Mouse (Mus musculus) heart, adult 11 months (tissue): ENCODE results near the gene Pecr.

ENCODE experiments used
- DNase-seq: peaks from one replicate; pipeline ENCODE4 v3.0.0; 2022

The Pecr gene

DNA sequence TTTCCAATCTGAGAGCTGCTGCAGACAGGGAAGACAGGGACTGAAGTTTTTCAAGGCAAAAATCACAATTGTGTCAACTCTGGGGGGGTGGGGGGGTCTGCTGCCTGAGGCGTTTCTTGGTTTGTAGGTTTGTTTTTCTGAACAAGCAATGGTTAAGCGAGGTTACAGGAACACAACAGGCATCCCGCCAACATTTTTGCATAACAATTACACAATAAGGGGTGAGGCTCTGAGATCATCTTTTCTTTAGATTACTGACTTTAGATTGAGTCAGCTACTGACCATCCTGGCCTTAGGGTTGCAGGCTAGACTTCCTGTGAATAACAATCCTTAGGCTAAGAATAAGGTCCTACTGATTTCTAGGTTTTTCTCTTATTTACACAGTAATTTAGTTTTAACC is 55.1 kb downstream of the Pecr start:
- no peak for DNase-seq

DNA sequence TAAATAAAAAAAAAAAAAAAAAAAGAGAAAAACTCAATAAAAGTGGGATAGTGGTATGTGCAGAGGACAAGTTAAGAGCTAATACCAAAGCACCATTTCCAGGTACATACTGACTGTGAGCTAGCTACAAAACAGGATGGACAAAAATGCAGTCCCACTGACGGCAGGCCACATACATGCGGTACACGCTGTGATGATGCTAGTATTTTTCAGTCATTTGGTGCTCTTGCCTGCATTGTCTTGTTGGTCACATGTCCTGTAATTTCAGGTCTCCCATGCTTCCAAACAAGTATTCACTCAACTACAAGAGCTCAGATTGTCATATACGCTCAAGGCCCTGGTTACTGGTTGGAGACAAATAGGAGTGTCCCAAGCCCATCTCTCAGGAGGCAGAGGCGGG is 56.6 kb downstream of the Pecr start:
- no peak for DNase-seq

DNA sequence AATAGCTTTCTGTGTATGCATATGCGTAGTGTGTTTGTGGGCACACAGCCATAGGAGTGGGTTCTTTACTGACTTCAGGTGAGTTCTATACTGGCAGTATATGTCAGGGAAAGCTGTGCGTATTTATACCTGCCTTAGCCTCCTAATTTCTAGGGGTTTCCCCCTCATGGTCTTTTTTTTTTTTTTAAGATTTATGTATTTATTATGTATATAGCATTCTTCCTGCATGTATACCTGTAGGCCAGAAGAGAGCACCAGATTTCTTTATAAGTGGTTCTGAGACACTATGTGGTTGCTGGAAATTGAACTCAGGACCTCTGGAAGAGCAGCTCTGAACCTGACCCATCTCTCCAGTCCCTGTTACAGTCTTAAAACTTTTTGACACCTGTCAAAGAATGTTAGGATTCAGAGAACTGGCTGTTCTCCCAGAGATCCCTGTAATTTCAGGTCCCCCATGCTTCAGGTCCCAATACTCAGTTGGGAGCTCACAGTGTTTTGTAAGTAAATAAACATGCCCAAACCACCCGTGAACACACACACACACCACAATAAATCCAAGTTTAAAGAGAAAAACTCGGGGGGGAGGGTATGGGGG is 57.1 kb downstream of the Pecr start:
- no peak for DNase-seq

DNA sequence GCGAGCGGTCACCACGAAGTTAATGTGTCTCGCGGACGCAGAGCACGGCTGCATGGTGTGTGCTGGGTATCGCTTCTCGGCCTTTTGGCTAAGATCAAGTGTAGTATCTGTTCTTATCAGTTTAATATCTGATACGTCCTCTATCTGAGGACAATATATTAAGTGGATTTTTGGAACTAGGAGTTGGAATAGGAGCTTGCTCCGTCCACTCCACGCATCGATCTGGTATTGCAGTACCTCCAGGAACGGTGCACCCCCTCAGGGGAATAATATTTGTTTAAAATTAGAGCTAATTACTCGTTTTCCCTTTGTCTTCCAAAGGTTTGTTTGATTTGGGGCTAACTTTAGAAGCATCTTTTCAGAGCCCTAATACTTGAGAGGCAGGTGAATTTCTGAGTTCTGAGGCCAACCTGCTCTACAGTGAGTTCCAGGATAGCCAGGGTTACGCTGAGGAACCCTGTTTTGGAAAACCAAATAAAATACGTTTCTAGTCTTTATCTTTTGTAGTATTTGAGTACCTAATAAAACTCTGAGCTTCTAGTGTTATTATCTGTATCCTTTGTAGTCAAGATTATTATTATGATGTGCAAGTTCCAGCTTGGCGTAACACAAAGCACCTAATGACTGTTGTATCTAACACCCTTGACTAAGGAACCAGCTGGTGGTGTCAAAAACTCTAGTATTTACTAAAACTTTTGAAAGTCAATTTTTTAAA is 57.8 kb downstream of the Pecr start:
- no peak for DNase-seq

DNA sequence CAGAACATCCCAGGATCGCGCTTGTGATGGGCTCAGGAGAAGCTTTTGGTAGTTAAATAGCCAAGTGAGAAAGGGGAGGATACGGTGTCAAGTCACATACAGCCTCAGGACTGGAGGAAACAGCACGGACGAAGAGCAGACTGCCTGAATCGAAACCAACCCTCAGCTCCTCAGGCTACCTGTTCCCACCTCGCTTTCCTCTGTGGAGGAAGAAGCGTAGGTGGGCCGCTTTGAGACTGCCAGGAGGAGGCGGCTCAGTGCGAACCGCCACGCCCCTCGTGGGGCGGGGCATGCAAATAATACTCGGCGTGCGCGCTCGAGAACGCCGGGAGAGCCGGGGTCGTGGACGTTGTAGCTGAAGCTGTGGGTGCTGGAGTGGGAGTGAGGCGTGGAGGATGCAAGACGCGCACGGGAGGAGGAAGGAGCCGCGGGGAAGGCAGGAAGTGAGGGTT is 58.4 kb downstream of the Pecr start:
- DNase-seq, result peak; percentile 97

DNA sequence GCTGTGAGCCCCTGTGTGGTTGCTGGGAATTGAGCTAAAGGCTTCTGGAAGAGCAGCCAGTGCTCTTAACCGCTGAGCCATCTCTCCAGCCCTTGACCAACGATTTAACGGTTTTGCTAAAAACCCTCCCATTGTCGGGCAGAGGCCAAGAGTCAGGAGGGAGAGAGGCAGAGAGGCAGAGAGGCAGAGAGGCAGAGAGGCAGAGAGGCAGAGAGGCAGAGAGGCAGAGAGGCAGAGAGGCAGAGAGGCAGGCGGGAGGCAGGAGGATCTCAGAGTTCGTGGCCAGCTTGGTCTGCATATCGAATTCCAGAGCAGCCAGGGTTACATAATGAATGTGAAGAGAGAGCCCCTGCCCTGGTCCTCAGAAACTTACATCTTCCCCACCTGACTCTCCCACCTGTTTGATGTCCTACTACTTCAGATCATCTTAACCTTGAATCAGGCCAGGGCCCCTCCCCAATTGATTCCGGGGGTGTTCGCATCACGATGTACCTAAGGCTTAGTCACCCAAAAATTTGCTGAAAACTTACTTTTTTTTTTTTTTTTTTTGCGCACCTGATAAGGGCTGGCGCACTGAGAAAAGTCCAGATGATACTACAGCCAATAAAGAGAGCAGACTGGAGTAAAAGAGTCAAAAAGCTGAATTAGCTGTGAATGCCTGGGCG is 58.9 kb downstream of the Pecr start:
- peak; percentile 91 for DNase-seq

DNA sequence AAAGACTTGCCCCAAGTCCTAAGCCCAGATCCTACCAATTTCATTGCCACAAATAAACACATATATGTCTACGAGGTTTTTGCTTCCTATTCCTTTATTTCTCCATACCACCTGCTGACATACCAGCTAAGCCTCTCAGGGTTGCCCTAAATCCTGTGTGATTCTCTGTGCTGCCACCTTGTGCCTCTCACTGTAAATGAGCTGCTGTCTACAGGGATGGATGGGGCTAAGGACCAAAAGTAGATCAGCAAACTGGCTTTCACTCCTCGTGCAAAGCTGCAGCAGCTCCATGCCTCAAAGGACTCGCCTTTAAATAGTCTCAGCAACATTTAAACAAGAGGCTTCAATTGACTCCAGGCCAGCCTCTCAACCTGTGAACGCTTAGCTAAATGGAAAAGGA is 64.1 kb downstream of the Pecr start:
- no peak for DNase-seq

DNA sequence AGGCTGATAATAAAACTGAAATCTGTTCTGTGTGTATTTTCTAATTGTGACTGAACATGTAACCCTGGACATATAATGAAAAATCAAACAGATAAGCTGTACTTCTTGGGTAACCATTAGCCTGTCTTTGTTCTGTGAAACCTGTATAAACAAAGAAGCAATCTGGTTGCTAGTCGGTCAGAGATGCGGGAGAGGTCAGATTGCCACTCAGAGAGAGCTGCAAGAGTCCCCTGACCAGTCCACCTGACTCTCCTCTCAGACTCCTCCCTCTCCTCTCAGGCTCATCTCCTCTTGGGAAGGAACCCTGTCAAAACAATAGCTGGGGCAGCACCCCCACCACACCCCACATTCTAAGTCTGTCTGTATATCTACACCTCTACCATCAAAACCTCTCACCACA is 65.0 kb downstream of the Pecr start:
- no peak for DNase-seq

DNA sequence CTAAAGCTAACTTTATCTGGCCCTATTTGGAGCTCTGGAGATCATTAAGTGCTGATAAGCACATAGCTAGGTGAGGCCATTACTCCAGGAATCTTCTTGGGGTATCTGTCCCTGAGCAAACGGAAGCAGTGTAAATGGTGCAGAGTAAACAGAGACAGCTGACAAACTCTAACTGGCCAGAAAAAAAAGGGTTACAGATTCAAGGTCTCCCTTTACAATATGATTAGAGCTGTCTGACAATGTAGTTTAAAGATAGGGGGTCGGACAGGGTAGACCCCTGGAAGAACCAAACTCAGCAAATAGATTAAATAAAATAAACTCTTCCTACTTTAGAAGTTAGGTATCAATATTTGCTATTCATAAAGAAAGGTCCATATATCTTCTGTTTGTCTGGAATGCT is 65.5 kb downstream of the Pecr start:
- no peak for DNase-seq

DNA sequence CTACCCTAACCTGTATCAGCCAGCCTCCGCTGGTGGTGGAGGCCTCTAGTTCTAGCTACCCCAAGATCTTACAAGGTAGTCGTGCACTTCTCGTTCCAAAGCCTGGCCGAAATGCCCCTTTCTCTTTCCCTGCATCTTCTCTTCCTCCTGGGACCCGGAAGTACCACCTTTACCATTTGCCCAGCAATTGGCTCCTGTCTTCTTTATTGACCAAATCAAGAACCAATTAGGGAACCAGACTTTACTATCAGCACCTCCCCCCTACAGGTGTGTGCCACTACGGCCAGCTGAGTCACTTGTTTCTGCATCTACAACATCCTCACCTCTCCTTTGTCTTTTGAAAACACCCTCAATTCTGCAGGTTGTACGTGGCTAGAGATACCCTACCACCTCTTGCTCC is 67.4 kb downstream of the Pecr start:
- no peak for DNase-seq

DNA sequence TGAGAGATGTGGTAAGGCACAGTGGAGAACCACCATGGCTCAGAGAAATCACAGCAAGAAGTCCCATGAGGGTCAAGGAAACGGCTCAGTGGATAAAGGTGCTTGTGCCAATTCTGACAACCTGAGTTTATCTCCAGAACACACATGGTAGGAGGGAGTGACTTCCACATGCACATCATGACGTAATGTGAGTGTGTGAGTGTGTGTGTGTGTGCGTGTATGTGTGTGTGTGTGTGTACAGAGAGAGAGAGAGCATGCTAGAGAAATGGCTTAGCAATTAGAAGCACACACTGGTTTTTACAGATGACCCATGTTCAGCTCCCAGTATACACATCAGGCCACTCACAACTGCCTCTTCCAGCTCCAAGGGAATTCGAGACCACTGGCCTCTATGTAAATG is 68.9 kb downstream of the Pecr start:
- no peak for DNase-seq

DNA sequence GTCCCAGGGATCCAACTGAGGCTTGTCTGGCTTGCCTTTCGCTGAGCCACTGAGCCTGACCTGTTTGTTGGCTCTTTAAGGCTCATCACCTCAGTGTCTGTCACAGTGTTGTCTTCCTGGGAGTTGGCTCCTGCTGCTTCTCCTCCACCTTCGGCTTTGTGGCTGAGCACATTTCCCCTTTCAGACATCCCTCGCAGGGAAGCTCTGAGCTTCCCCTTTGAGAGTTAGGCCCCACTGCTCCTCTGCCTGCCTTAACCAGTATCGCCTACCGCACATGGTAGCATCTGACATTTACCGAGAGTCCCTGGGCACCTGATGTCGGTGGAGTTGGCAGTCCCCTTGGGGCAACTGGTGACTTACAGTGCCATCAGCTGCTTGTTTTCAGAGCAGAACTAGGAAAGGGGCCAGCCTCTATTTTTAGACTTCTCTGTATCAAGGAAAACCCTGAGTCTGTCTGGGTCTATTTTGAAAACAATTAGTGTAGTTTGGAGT is 69.6 kb downstream of the Pecr start:
- DNase-seq, result peak; percentile 98

DNA sequence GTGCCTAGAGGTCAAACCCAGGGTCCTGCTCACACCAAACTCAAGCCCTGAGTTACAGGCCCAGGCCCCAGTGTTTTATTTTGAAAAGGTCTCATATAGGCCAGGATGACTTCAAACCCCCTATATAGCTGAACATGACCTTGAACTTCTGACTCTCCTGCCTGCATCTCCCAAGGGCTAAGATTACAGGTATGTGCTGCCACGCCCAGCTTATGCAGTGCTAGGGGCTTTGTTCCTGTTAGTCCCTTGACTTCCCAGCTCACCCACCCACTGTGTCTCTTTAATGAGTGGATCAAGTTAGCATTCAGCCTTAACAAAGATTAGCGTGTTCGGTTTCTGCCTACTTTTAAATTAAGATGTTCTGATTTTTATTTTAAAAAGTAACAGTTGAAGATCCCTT is 70.2 kb downstream of the Pecr start:
- no peak for DNase-seq

DNA sequence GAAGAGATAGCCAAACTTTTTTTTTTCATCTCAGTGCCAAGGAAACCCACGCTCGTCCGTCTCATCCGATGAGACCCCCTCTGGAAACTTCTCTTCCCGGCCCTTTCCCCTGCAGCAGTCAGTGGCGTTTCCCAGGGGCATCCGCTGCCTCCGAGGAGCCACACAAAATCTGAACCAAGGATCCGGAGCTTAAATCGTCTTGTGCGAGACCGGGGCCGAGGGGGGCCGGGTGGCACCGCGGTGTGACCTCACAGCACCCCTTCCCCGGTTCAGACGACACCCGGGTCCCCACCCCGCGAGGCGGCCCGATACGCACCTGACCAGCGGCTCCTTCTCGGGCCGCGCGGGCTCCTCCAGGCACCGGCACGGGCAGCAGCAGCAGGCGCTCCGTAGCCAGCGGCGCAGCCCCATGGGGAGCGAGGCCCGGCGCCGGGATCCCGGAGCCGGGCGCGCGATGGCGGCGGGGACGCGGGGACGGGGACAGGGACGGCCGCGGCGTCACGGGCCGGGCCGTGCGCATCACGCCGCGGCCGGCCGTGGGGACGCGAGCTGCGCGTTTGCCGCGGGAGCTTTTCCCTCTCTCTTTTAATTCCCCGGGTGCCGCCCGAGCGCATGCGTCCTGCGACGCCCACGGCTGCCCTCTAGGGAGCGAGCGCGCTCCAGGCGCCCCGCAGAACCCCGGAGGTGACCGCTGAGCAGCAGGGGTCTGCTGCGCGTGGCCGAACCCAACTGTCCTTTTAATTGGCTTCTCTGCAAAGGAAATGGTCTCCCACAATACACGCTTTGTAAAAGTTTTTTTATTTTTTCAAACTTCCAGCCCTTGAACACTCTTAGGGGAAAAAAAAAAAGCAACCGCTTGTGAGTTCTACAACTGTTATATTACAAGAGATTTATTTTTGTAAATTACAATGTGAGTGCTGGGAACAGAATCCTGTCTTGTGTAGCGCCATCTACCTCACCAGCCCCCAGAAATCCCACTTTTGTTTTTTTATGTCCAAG is 72.1 kb downstream of the Pecr start, which contains the start of gene Mreg:
Mreg (minus strand) TSS at position 607 of the 999 bp plus-strand sequence.
- peak; percentile 97 for DNase-seq

DNA sequence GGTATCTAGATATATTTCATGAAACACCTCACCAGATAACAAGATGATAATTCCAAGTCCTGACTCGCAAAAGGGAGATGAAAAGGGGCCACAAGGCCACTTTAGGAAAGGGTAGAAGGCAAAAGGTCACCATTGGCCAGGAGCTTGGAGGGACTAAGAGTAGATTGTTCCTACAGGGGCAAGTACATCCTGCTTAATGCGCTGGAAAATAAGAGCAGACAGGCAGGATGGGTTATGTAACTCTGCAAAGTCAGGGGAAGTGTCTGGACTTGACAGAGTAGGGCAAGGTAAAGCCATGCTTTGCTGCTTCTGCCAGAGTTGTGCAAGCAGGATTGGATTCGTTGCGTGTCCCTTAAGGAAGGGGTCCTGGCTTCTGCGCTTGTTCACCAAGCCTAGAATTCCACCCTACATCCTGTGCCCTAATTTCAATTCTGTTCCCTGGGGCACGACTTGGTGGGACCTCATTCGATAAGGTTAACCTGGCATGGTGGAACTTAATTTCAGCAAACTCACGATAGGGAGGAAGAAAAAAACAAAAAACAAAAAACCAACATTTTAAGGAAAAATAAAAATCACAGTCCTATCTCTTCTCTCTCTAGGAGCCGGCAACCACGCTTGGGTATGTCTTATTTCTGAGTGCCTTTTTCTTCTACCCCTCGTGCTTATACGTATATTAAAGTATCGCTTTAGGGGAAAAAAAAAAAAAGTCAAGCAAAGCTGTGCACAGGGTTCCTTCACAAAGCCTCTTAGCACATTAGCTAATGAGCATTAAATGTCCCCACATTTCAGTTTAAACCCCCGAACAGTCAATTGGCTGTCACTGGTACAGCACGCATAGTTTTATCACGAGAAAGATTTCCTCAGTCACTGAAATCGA is 73.1 kb downstream of the Pecr start:
- DNase-seq, result no peak
